Mouse (Mus musculus) intestine, embryonic 16.5 days (tissue): Measurements from ENCODE around the gene Naif1. TPM values are rescaled to one million over a fixed set of nuclear protein-coding genes. Genes with fewer than 3 reads are reported as not detected.

Source experiments
- ATAC-seq: fragments of 200-750 bp; cut with Nextera tagmentation; 2 replicates; pipeline ENCODE4 v1.8.0; 2017; ENCODE audit warnings: moderate TSS enrichment, moderate library complexity
- H3K27ac ChIP-seq: fragments of 300-500 bp; sonication (generic); 2 replicates; pipeline ENCODE4 v1.5.1; 2014; ENCODE audit warnings: mild to moderate bottlenecking, low read length
- H3K27me3 ChIP-seq: fragments of 300-500 bp; sonication (generic); replicated peaks from 2 replicates; pipeline ENCODE4 v1.6.1; 2014; ENCODE audit warnings: low read length, control low read depth, mixed read lengths; ENCODE audit not compliant: control insufficient read depth, insufficient read depth
- H3K36me3 ChIP-seq: fragments of 300-500 bp; sonication (generic); 2 replicates; pipeline ENCODE4 v1.6.1; 2014; ENCODE audit warnings: low read length, control low read depth; ENCODE audit not compliant: control insufficient read depth, insufficient read depth
- H3K4me1 ChIP-seq: fragments of 300-500 bp; sonication (generic); 2 replicates; pipeline ENCODE4 v1.6.1; 2014; ENCODE audit warnings: low read length, control low read depth, mixed read lengths; ENCODE audit not compliant: control insufficient read depth, insufficient read depth
- H3K4me2 ChIP-seq: fragments of 300-500 bp; sonication (generic); 2 replicates; pipeline ENCODE4 v1.6.1; 2014; ENCODE audit warnings: low read depth, low read length, control low read depth
- H3K4me3 ChIP-seq: fragments of 300-500 bp; sonication (generic); 2 replicates; pipeline ENCODE4 v1.5.1; 2014; ENCODE audit warnings: mild to moderate bottlenecking, low read length
- H3K9ac ChIP-seq: fragments of 300-500 bp; sonication (generic); 2 replicates; pipeline ENCODE4 v1.6.1; 2014; ENCODE audit warnings: low read depth, low read length
- H3K9me3 ChIP-seq: fragments of 300-500 bp; sonication (generic); 2 replicates; pipeline ENCODE4 v1.6.1; 2016; ENCODE audit warnings: low read length, control low read depth; ENCODE audit not compliant: control insufficient read depth
- WGBS: fragments of 180-500 bp; shearing (Covaris S2); extraction: QIAGEN DNeasy Blood & Tissue Kit; methylation state at CpG from one replicate; pipeline ENCODE4 v1.1.7; 2014; 5-methylcytosine and 5-hydroxymethylcytosine counted together
- polyA plus RNA-seq: library from polyadenylated mRNA; unstranded; fragments of >200 nt; fragmentation: Nextera tagmentation; extraction: Ambion mirVana; gene quantifications from 2 replicates; pipeline ENCODE4 v1.2.1, GENCODE M21; 2015

The Naif1 gene
- polyA plus RNA-seq: 5.1 and 5.3 TPM in 2 replicates

DNA sequence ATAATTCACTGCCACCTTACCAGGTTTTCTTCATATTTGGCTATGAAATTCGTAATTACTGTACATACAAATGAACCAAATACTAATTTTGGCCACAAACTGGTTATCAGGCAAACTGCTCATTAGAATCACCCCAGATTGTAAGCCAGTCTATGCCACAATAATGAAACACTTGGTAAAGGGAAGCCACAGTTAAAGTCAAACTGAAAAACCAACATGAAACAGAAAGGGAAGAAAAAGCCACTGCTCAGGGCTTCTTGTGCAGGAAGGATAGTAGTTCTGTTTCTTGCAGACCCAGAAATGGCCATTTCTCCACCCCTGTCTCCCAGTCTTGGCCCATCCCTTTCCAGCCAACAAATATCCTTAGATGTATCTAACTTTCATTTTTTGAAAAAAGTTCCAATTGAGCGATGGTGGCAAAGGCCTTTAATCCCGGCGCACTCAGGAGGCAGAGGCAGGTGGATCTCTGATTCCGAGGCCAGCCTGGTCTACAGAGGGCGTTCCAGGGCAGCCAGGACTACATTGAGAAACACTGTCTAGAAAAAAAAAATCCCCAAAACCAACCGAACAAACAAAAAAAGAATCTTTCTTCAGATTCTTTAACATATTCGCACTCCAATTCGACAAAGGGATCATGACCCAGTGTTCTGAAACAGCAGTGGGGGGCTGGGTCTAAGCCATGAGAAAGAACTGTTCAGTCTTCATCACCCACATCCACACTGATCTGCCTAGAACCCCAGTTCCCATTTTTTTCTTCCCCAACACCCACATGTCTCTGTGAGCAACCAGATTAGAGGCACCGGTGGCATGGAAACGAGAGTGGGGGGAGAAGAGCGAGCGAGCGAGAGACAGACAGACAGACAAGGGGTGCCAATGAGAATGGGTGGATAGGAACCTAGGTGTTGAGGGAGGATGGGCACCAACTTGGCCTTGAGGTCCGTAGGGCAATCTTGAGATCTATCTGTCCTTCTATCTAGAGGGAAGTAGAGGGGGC is at the start of gene Naif1:
TSS of gene Naif1 (plus strand) at position 697 of the 994 bp plus-strand sequence.
- Histone ChIP-seq H3K36me3 (no peaks in the 10 kb centered on the region), H3K4me1 (peaks cover 28% of the 10 kb centered on the region), H3K4me3 (peak within 1 kb of the TSS; percentile 88), H3K27me3 (no peaks in the 10 kb centered on the region), H3K4me2 (peak within 1 kb of the TSS; percentile 85), H3K27ac (peak within 1 kb of the TSS; percentile 89), H3K9me3 (no peaks in the 10 kb centered on the region), H3K9ac (peak within 1 kb of the TSS; percentile 89)
- no peak for ATAC-seq
- 78% methylated on average over 15 of the region's 15 CpGs for WGBS

DNA sequence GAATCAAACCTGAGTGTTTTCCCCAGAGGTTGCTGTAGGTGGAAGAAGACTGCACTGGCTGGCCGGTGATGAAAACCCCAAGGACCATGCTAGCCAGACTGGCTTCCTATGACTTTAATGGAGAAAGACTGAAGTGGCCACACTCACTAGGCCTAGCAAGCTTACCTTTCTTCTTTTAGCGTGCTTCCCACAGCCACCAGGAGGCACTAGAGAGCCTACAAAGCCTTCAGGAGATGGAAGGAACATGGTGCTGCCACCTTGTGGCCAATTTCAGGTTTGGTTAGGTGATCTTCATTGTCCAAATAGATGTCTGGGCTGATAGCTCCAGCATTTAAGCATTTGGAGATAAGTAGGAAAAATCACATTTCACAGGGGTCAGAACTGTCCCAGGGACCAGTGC is 45.6 kb upstream of the Naif1 start:
- H3K36me3 ChIP-seq: peaks cover 8% of the 10 kb centered on the region; the same call in 1 of the 2 replicates
- peaks cover 13% of the 10 kb centered on the region; the same call in 1 of the 2 replicates for H3K4me1 ChIP-seq
- no peak overlapping the region for H3K9ac ChIP-seq
- no peak overlapping the region for H3K4me2 ChIP-seq
- H3K27me3 ChIP-seq: no peaks in the 10 kb centered on the region
- WGBS: 15% methylated on average over 2 of the region's 2 CpGs
- H3K4me3 ChIP-seq: no peak overlapping the region
- H3K27ac ChIP-seq: no peak overlapping the region
- no peak for ATAC-seq
- H3K9me3 ChIP-seq: no peaks in the 10 kb centered on the region

DNA sequence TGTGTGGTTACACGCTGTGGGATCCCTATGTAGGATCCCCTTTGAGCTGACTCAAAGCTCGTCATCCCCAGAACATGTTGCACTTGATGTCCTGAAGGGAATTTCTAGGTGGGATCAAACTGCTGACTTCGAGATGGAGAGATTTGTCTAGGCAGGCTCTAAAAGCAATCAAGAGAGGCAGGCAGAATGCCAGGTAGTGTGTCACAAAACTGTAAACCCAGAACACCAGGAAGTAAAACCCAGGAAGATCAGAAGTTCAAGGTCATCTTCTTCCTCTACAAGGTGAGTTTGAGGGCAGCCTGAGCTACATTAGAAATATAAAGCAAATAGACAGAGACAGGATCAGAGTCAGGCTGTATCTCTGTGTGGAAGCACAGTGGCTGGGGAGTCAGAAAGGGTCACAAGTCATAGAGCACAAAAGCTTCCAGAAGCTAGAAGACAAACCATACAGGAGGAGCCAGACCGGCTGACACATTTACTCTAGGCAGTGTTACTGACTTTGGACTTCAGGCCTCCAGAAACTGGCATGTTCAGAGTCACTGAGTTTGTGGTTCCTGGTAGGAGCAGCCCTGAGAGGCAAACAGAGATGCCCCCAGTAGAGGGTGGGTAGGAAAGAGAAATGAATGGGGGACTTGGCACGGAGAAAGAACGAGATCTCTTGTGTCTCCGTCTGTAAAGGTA is 43.0 kb upstream of the Naif1 start:
- H3K9me3 ChIP-seq: no peaks in the 10 kb centered on the region

DNA sequence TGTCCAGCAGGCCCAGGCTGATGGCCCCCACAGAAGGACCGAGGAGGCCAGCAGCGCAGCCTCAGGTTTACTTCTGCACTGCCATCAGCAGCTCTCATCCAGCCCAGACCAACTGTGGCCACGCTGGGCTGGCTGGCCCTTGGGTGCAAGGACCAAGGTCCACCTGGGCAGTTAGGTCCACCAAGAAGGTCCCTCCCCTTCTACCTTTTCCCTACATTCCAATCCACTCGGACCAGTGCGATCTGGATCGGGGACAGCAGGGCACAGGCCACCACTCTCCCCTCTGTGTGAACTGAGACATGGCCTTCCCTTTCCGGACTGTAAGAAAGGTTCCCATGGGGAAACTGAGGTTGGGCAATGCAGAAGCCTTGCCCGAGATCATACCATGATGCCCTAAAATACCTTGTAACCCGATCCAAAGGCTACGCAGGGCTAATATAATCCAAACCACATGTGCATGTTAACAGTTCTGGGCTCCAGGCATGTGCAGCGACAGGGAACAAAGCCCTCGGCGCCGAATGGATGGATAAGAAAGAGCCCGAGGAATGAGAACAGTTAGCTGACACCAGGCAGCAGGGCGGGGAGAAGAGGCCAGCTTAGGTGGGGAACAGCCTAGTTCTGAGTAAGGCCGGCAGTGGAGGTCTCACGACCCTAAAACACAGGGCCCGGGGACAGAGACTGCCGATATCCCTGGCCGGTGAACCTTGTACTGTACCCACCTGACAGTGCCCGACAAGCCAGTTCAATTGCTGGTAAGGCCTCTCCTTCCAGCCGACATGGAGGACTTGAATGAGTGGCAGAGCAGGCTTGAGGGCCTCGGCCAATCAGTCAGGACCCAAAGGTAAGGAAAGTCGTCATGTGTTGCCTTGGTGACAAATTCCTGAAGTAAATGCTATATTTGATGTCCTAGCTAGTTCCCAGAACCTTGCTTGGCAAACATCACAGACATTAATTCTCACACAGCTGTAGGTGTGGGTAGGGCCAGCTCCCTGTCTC is 41.5 kb upstream of the Naif1 start:
- H3K27me3 ChIP-seq: no peaks in the 10 kb centered on the region
- peaks cover 6% of the 10 kb centered on the region; the same call in 1 of the 2 replicates for H3K4me1 ChIP-seq
- H3K27ac ChIP-seq: no peak overlapping the region; the same call in 1 of the 2 replicates
- H3K4me2 ChIP-seq: no peak overlapping the region
- ATAC-seq: peak; percentile 55
- H3K9ac ChIP-seq: peak overlapping the region; percentile 21; the same call in 1 of the 2 replicates
- WGBS: 63% methylated on average over 25 of the region's 25 CpGs
- H3K4me3 ChIP-seq: no peak overlapping the region
- H3K9me3 ChIP-seq: no peaks in the 10 kb centered on the region
- peaks cover under 1% of the 10 kb centered on the region; the same call in 1 of the 2 replicates for H3K36me3 ChIP-seq

More for the DNA sequence above, 43.0 kb upstream of the Naif1 start:
- peaks cover 6% of the 10 kb centered on the region; the same call in 1 of the 2 replicates for H3K4me1 ChIP-seq
- no peak overlapping the region for H3K4me3 ChIP-seq
- no peak overlapping the region for H3K27ac ChIP-seq
- H3K4me2 ChIP-seq: no peak overlapping the region
- H3K27me3 ChIP-seq: no peaks in the 10 kb centered on the region
- 85% methylated on average over 7 of the region's 7 CpGs for WGBS
- H3K36me3 ChIP-seq: peaks cover 5% of the 10 kb centered on the region; the same call in 1 of the 2 replicates
- no peak for ATAC-seq
- H3K9ac ChIP-seq: no peak overlapping the region

DNA sequence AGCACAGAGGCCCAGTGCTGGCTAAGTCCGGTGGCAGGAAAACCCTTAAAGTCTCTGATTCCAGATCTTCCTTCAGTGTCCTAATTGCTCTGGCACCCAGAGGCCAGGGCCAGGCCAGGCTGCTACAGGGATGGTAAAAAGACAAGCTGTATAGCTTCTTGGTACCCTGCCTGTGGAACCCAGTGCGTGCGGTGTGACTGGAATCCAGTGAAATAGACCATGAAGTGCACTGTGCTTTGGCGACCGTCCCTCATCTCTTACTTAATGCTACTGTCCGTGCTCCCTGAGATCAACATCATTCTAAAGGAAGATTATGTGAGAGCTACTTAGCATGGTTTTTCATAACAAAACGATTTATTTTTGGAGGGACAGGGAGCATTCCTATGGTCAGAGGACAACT is 38.9 kb upstream of the Naif1 start:
- no peak overlapping the region for H3K9ac ChIP-seq
- H3K4me2 ChIP-seq: no peak overlapping the region
- no peak overlapping the region for H3K4me3 ChIP-seq
- H3K36me3 ChIP-seq: peaks cover 20% of the 10 kb centered on the region
- H3K9me3 ChIP-seq: no peaks in the 10 kb centered on the region
- no peaks in the 10 kb centered on the region for H3K27me3 ChIP-seq
- no peak for ATAC-seq
- 85% methylated on average over 7 of the region's 7 CpGs for WGBS
- H3K27ac ChIP-seq: no peak overlapping the region
- H3K4me1 ChIP-seq: peaks cover 6% of the 10 kb centered on the region; the same call in 1 of the 2 replicates

DNA sequence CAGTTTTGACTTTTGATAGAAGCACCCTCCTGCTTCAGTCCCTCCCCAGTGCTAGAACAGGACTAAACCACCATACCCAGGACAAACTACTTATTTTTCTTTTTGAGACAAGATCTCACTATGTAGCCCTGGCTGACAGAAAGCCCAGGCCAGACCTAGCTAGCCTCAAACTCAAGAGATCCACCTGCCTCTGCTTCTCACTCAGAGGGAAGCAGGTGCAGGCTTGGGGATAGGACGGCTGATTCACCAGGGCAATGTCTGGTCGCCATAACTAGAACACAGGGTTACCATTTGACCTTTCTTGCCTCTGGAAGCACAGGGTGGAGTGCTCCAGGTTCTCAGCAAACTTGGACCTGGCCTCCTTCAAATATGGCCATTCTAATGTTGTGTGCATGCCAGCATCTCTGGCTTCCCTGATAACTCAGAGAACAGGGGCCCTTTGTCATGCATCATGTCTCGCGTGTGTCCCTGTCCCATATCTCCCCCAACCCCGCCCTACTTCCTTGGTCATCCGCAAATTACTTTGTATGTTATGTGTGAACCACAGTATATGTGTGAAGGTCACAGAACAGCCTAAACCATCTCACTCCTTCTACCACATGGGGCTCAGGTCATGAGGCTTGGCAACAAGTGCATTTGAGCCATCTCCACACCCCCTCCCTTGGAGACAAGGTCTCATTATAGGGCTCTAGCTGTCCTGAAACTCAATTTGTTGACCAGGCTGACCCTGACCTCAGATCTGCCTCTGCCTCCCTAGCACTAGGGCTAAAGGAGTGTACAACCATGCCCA is 37.3 kb upstream of the Naif1 start:
- WGBS: 85% methylated on average over 6 of the region's 6 CpGs
- Histone ChIP-seq H3K27ac (no peak overlapping the region), H3K36me3 (peaks cover 27% of the 10 kb centered on the region), H3K27me3 (no peaks in the 10 kb centered on the region), H3K4me3 (no peak overlapping the region), H3K4me2 (no peak overlapping the region), H3K9me3 (no peaks in the 10 kb centered on the region), H3K9ac (no peak overlapping the region), H3K4me1 (peaks cover 6% of the 10 kb centered on the region; the same call in 1 of the 2 replicates)
- no peak for ATAC-seq

DNA sequence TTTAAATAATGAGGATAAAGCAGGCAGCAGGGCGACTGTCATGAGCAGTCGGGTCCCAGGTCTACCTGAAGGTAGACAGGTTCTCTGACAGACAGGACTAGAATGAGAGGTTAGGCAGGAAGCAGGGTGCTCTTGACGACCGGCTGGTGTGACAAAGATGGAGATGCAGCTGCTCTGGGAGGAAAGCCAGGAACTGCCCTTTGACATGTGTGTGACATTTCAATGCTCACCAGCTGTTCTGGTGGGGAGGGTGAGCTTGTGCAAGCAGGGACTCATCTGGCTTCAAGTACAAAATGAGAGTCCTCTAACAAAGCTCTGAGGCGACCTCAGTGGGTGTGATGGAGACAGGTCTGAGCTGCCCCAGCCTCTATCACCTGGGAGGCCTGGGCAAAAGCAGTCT is 36.3 kb upstream of the Naif1 start:
- Histone ChIP-seq H3K9me3 (no peaks in the 10 kb centered on the region), H3K4me2 (no peak overlapping the region), H3K27me3 (no peaks in the 10 kb centered on the region), H3K4me1 (peaks cover 2% of the 10 kb centered on the region; the same call in 1 of the 2 replicates), H3K36me3 (peaks cover 27% of the 10 kb centered on the region), H3K9ac (no peak overlapping the region), H3K4me3 (no peak overlapping the region), H3K27ac (no peak overlapping the region)
- WGBS: 57% methylated on average over 5 of the region's 5 CpGs
- no peak for ATAC-seq

DNA sequence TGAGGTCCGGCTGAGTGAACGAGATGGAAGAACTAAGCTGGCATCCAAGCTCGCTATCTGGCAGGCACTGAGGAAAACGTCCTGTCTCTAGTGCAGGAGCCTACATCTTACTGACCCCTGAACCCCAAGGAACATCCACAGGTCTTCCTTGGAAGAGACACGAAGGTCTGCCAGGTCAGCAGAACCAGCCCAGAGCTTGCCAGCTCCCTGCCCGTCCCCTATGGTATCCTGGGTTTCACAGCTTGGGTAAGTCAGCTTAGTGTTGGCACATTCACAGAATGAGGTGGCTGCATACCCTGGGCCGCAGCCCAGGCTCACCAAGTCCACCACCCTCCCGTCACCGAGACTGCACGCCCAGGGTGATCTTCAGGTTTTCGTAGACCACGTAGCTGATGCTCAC is 34.5 kb upstream of the Naif1 start:
- Histone ChIP-seq H3K9ac (no peak overlapping the region), H3K27ac (no peak overlapping the region), H3K4me3 (no peak overlapping the region), H3K27me3 (no peaks in the 10 kb centered on the region), H3K4me2 (no peak overlapping the region), H3K9me3 (no peaks in the 10 kb centered on the region), H3K36me3 (peaks cover 31% of the 10 kb centered on the region), H3K4me1 (peaks cover 6% of the 10 kb centered on the region; the same call in 1 of the 2 replicates)
- WGBS: 93% methylated on average over 12 of the region's 12 CpGs
- ATAC-seq: no peak
